Mouse (Mus musculus): ENCODE measurements around the gene Olfr520. TPM values are rescaled to one million over a fixed set of nuclear protein-coding genes. Genes with fewer than 3 reads are reported as not detected.
"Not testable (repeated sequence)": the region's sequence is repeated elsewhere in the genome, so short reads cannot be mapped to it uniquely, and the experiment has no call there.

Olfr520 gene
- 0.12 and 0.19 TPM in 2 replicates for polyA plus RNA-seq (2012; rRNA removed)

DNA sequence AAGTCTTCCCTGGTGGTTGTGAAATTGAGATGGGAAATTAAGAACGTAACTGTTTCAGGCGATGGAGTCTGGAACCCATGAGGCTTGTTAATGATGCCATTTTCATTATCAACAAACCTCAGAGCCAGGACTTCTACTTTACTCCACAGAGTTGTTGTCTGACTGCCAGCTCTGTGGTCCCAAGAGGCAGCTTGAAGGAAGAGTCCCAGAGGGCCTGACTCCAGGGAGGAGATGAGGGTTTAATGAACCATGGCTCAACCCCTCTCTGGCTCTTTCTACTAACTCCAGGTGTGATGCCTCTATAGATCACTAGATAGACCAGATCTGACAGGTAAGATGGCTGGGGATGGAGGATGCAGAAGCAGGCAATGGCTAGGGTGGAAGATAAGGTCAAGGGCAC is at the start of gene Olfr520:
Olfr520 (plus strand) TSS at position 301 of the 400 bp plus-strand sequence.
- DNase-seq (ENCODE audit: low spot score), result no peak

DNA sequence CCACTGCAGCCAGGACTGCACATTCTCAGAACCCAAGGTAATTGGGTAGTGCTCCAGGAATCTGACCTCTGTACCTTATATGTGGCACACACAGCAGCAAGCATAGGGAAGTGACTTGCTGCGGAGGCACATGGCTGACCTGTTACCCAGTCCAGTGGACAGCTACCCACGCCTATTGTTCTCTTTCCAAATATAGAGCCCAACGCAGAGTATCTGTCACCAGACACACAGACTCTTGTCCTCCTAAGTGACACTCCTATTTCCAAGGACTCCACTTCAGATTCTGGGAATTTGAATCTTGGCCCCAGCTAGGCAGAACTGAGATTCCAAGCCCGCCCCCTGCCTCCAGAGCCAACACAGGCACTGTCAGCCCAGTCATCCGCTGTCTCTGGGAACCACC is 49.3 kb upstream of the Olfr520 start:
- no peak for DNase-seq (ENCODE audit: low spot score)

DNA sequence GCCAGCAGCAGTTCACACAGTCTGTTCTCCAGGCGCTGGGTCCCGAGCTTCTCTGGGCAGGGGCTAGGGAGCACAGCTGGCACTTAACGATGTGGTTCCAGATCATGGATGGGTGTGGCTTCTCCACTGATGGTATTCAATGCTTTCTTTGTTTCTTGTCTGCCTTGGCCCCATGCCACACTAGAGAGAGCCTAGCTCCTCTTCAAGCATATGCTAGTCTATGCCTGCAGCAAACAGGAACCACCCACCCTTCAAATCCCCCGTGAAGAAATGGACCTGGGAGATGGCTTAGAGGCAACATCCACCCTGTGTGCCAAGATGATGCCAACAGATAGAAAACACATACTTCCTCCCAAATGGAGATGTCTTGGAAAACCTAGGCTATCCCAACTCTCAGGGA is 46.0 kb upstream of the Olfr520 start:
- DNase-seq (ENCODE audit: low spot score), result no peak

DNA sequence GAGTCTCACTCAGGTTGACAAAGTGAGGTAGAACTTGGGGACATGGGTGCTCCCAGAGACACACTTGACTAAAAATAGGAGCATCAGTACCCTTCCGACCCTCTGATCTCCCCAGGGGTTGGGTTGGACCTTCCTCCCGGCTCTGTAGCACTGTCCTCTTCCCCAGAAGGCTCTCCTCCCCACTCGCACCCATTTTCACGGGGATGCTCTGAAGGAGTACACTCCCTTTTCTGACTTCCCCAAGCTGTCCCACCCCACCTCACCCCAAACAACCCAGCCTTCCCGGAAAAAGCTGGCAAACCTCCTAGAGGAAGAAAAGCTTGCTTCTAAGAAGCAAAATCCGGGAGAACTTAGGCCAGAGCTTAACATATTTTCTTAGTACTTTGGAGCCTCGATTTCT is 39.3 kb upstream of the Olfr520 start:
- DNase-seq (ENCODE audit: low spot score), result no peak

DNA sequence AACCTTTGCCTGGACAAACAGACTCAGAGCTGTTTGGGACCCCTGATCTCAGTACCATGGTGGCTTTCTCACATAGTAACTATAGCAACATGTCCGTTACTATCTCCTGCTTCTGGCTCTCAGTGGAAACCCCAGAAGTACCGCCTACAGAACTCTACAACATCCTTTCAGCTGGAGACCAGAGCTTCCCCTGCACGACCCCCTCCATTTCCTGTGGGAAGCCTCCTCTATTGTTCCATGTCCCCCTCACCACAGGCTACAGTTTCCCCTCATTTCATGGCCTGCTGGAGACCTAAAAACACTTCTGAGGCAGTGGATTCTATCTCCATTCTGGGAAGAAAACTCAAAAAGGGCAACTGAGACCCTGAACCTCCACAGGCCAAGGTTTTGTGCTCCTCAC is 37.7 kb upstream of the Olfr520 start:
- no peak for DNase-seq (ENCODE audit: low spot score)

DNA sequence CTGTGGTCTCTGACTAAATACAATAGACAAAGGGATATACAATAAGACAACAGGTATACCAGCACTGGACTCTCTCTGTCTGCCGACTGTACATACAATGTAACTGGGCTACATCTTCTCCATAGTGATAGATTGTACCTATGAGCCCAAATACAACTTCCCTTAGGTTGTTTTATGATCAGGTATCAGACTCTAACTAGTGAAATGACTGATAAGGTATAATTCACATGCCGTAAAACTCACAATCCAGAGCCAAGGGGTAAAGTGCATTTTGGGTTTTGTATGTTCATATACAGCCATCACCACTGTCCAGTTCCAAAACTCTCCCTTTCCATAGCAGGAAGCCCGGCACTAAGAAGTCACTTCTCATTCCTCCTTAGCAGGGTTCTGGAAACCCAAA is 36.7 kb upstream of the Olfr520 start:
- DNase-seq (ENCODE audit: low spot score), result no peak

DNA sequence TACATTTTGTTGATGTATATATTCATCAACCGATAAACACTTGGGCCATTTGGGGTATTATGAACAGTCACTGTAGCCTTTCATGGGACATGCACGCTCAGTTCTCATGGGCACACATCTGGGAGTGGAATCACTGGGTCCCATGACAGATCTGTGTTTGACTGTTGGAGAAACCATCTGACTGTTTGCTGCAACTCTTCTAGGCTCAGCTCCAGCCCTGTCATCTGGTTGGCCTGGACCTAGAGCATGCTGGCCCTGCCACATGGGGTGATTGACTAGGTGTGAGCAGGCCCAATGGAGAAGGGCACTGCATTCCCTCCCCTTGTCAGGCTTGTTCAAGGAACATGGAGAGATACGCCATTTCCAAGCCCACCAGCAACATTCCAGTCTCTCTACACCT is 36.1 kb upstream of the Olfr520 start:
- no peak for DNase-seq (ENCODE audit: low spot score)

DNA sequence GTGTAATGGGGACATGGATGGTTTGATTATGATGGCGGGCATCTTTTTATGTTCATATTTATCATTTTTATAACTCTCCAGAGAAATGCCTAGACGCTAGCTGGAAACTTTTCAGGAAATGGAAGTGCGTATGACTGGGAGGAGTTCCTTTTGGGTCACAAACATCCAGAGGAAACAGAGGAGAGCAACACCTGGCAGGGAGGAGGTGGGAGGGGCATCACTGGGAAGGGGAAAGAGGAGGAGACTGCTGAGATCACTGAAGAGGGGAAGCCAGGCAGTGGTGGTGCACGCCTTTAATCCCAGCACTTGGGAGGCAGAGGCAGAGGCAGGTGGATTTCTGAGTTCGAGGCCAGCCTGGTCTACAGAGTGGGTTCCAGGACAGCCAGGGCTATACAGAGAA is 35.6 kb upstream of the Olfr520 start:
- DNase-seq (ENCODE audit: low spot score), result not testable (repeated sequence)

DNA sequence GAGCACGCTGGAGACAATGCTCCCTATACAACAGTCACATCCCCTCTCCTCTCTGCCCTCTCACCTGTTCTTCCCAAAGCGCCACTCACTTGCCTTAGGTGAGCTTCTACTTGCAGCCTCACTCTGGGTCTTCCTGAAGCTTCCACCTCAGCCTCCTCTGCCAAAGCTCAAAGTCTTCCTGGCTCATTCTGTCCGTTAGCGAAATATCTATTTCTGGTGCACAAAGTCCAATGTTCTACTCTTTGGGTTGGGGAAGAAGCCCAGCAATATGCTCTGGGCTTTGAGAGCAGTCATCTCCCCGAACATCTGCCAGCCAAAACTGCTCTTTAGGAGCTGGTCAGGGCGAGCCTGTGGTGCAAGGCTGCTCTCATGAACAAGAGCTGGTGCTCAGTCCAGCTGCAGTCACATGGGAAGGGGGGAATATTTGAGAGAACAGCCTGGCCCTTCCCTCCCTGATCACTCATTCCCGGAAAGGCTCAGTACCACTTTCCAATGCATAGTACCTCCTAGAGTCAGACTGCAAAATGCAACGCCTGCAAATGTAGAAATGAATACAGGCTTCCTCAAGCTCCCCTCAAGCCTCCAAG is 34.5 kb upstream of the Olfr520 start:
- DNase-seq (ENCODE audit: low spot score), result no peak

DNA sequence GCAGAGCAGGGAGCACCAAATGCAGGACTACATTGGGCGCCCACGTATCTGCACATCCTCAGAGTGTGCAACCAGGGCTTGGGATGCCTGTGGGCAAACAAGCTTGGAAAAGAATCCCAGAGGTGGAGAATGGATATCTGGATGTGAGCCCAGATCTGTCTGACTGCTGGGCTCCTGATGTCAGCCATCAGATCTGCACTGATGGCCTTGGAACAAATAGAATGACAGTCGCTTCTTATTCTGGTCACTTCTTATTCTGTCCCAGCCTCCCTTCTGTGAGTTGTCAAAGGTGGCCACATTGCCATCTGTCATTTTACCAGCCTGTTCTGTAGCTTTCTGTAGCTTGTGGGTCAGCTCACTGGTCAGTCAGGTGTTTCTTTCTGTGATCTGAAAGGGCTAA is 31.5 kb upstream of the Olfr520 start:
- no peak for DNase-seq (ENCODE audit: low spot score)

DNA sequence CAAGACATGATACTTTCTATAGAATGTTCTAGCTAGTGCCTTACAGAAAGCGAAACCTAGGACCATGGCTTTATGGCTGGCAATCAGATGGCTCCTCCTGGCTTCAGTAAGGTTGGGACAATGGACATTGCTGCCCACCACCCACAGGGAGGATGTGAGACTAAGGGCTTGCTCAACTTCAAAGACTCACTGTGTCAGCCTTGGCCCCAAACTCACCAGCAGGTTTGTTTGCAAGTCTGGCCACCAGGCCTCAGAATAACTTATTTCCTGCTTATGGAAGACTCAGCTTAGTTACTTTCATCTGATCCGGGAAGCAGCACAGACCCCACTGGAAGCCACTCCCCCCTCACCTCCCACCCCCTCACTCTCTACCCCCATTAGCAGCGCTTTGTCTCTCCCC is 31.0 kb upstream of the Olfr520 start:
- no peak for DNase-seq (ENCODE audit: low spot score)

DNA sequence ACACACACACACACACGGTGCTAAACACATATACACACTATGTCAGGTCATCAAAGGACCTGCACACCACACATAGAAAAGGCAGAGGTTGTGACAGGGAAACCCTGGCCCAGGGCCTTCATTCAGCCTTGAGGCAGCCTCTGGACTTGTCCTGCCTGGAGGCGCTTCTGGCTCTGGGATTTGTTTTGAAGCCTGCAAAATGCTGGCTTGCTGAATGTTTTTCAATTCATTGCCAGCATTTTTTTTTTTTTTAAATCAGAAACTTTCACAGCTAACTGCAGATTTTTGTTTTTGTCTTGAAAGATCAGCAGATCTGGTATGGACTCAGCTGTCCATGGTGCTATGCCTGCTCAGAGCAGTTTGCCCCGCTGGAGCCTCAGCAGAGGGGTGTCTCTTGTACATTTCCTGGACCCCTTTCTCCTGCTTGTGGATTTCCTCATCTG is 30.3 kb upstream of the Olfr520 start:
- DNase-seq (ENCODE audit: low spot score), result no peak

DNA sequence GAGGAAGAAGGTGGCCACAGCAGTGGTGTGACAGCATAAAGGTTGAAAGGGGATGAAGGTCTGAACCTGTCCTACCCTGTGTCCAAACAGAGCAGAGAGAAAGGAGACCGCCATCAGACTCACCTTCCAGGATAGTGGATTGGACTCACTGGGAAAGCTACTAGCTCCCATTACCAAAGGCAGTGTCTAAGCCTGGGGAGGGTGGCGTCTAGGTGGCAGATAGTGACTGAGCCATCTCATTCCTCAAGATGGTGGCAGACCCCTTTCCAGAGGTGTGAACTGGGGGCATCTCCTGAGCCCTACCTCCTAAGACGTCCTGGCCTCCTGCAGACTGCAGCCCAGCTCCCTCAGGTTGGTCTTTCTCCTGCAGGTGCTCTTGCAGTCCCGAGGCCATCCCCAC is 29.4 kb upstream of the Olfr520 start:
- no peak for DNase-seq (ENCODE audit: low spot score)

DNA sequence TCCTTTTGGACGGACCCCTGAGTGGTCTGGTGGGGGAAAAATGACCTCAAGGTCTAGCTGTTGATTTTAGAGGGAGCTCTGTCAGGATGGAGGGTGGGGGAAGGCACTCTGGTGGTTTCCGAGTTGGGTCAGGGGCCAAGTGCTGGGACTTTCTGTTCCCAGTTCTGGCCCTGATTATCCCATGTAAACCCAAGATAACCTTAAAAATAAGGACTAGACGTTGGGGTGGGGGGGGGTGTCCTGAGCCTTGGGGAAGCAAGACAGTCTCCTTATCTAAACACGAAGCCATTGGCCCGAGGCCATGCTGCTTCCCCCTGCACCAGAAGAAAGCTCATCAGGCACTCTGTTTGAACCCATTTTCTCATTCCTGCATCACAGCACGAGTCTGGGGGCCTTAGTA is 27.9 kb upstream of the Olfr520 start:
- DNase-seq (ENCODE audit: low spot score), result no peak

DNA sequence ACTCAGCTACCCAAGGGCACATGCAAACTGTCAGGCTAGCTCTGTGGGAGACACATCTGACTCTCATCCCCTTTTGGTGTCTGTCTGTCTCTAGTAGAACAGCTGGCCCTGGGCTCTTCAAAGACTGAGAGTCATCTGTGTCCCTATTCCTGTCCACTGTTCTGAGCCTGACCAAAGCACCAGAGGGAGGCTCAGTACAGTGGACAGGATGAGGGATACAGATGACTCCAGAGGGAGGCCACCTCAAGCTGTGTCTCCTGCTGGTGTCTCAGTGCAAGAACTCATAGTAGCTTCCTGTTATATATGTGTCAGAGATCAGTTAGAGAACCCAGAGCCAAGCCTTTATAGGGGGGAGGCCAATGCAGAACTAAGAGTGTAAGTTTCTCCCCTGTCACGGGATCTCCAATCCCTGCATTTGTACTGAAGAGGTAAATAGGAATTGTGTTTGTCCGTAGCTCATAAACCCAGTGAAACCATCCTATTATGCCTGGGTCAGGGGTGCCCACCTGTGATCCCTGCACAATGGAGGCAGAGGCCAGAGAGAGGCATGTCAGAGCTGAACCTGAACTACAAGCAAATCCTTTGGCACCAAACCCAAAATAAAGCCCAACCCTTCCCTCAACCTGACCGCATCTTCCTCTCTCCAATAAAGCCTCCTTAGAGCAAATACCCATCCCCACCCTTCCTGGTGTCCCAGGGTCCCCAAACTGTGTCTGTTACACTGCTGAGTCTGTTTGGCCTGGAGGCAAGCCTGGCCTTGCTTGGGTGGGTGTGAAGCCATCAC is 25.1 kb upstream of the Olfr520 start:
- DNase-seq (ENCODE audit: low spot score), result no peak

DNA sequence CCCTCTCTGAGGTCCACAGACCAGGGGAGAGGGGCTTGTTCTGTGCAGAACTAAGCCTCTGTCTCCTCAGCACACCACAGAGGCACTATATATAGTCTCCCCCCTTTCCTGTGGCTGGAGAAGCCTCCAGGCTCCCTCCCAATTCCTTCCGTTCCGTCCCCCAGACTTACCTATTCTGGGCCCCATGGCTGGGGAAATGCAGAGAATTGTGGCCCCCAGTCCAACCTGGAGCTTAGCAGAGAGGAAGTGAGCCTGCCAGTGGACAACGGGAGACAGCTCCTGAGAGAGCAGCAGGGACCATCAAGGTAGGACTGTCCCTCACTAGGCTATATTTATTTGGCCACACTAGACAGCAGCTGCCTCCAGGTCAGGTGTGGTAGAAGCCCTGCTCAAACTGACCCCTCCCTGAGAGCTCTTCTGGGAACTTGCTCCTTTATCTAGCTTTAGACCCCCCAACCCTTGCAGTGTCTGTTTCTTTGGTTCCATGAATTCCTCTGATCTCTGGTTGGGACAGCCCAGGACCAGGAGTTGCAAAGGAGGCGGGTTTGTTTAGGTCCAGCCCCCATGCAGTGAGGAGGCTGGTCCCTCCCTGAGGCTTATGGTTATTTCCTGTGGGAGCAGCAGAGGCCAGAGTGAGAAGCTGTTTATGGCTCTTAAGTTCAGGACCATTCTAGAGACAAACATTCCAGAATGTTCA is 23.6 kb upstream of the Olfr520 start:
- DNase-seq (ENCODE audit: low spot score), result no peak

DNA sequence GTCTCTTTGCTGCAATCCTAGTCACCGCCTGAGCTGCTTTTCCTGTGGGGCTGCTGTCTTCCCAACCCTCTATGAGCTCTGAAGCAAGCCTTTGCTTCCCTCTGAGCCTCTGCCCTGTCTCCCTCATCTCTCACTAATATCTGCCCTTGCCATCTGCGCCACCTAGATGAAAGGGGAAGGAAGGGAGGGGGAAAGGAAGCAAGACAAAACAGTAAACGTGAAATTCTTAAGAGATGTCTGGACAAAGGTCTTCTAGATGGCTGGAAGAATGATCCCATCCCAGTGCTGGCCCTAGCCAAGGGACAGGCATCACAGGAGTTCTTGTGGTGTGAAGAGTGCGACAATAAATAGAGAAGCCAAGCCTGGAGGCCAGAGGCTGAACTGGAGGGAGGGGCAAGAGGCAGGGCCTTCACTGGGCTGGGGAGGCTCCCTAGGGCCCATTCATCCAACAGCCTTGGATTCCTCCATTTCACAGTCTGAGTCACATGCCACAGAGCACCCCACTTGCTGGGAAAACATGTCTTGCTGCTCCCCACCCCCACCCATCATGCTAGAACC is 23.0 kb upstream of the Olfr520 start:
- no peak for DNase-seq (ENCODE audit: low spot score)

DNA sequence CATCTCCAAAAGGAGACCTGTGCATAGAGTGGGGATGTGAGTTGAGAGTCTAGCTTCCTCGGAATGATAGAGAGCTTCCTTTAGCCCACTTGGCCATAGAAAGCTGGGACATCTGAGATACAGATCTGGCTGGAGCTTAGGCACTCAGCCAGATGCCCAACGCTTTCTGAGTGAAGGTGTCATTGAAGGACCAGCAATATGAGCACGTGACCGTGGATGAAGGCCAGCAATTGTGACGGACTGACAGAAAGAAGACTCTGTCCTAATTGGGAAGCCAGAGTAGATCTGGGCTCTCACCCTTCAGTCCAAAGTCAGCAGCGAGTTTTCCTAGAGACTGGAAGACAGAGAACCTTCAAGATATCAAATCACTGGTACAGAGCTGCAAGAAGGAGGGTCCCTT is 22.4 kb upstream of the Olfr520 start:
- no peak for DNase-seq (ENCODE audit: low spot score)

DNA sequence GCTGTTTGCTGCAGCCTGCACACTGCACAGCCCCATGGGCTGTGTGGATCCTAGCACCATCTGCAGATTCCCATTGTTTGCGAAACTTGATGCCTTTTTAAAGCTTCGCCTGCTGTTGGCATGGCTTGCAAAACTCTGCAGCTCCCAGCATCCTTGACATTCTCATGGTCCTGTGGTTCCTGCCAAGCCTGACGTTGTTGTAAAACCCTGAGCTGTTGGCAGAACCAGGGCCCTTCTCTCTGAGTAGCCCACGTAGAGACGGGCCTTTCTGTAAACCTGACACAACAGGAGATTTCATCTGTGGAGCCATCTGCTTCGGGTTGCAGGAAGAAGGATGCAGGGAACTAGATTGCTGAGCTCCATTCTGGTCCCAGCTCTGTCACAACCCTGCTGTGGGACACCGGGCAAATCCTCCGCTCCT is 21.8 kb upstream of the Olfr520 start:
- no peak for DNase-seq (ENCODE audit: low spot score)

DNA sequence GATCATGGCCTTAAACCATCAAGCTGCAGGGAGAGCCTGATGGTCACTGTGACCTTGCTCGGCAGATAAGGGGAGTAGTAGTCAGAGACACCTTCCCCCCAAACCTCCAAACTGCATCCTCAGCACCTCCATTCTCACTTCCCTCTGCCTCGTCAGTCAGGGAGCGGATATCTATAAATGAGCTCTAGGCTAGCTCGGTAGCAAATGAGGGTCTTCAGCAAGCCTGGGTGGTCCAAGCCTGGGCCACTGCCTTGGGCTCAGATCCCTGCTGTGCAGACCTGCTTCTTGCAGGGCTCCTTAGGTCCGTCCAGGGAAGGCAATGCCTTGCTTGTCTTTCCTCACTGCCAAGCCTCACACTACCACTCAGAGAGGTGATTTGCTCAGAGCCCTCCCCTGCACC is 21.3 kb upstream of the Olfr520 start:
- no peak for DNase-seq (ENCODE audit: low spot score)

DNA sequence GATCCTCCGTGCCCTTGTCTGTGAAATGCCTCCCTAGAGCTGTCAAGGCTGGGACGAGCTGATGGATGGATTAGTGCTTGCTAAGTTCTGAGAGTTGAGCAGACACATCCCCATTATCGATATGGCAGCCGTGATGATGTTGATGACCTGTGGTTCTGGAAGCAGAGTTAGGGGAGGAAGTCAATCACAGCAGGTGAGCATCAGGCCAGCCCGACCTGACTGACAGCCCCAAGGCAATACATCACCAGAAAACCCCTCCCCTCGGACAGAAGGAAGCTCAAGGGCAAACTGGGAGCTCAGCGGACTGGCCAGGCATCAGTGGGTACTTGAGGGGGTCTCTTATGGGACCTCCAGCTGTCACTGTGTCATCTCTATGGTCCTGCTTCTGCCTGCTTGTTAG is 20.1 kb upstream of the Olfr520 start:
- no peak for DNase-seq (ENCODE audit: low spot score)

DNA sequence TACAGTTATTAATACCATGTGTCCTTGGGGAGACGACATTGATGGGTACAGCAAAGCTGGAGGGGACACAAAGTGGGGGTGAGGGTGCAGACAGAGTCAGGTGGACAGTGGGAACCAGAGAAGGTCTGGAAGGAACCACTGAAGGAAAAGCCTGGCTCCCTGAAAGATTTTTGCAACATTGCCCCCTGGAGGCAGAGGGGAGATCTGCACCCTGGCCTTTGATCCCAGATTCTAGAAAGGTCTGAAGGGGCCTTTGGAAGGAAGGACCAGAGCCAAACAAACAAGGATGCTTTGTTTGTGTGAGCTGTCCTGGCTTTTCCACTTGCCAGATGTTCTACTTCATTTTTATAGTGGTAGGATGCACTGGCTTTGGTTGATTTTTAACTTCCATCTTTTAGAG is 19.6 kb upstream of the Olfr520 start:
- DNase-seq (ENCODE audit: low spot score), result peak; percentile 40

DNA sequence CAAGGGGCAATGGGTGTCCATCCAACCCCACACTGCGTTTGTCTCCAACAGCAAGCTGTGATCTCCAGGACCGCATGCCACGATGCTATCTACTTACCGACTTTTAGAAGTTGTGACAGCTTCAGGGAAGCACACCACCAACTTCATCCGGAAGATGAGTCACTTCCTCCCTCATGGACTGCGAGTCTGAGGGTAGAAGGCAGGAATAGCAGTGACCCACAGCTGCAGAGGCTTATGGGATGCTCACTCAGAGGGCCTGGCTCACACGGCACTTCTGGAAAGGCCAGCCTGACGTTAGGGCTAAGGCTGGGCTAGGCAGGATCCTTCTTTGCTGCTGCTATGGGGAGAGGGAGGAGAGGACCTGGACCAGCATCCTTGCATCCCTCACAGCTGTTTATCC is 18.9 kb upstream of the Olfr520 start, which contains the start of gene Slco2b1:
Slco2b1 (minus strand) TSS at position 175 of the 400 bp plus-strand sequence.
- no peak for DNase-seq (ENCODE audit: low spot score)

Measured in urinary bladder, adult 2 months (tissue).